Mouse (Mus musculus) heart, embryonic 12.5 days (tissue): ENCODE results near the gene Galnt13. TPM values are rescaled to one million over a fixed set of nuclear protein-coding genes. Genes with fewer than 3 reads are reported as not detected.
"Not testable (repeated sequence)": the region's sequence is repeated elsewhere in the genome, so short reads cannot be mapped to it uniquely, and the experiment has no call there.

Experiments
- ATAC-seq: fragments of 200-750 bp; cut with Nextera tagmentation; 2 replicates; pipeline ENCODE4 v1.8.0; 2017; ENCODE audit warnings: moderate TSS enrichment, moderate library complexity; ENCODE audit not compliant: insufficient number of reproducible peaks, low FRiP score
- H3K27ac ChIP-seq: fragments of 300-500 bp; sonication (generic); 2 replicates; pipeline ENCODE4 v1.5.1; 2016; ENCODE audit warnings: mild to moderate bottlenecking, moderate library complexity; ENCODE audit not compliant: poor library complexity, severe bottlenecking
- H3K27me3 ChIP-seq: fragments of 300-500 bp; sonication (generic); replicated peaks from 2 replicates; pipeline ENCODE4 v1.6.1; 2016; ENCODE audit warnings: mild to moderate bottlenecking, moderate library complexity
- H3K36me3 ChIP-seq: fragments of 300-500 bp; sonication (generic); 2 replicates; pipeline ENCODE4 v1.6.1; 2016; ENCODE audit warnings: mild to moderate bottlenecking, moderate library complexity
- H3K4me1 ChIP-seq: fragments of 300-500 bp; sonication (generic); replicated peaks from 2 replicates; pipeline ENCODE4 v1.6.1; 2016; ENCODE audit warnings: mild to moderate bottlenecking
- H3K4me2 ChIP-seq: fragments of 300-500 bp; sonication (generic); 2 replicates; pipeline ENCODE4 v1.6.1; 2016; ENCODE audit warnings: mild to moderate bottlenecking, moderate library complexity
- H3K4me3 ChIP-seq: fragments of 300-500 bp; sonication (generic); 2 replicates; pipeline ENCODE4 v1.5.1; 2016; ENCODE audit warnings: mild to moderate bottlenecking
- H3K9ac ChIP-seq: fragments of 300-500 bp; sonication (generic); 2 replicates; pipeline ENCODE4 v1.6.1; 2016; ENCODE audit warnings: mild to moderate bottlenecking, moderate library complexity
- H3K9me3 ChIP-seq: fragments of 300-500 bp; sonication (generic); replicated peaks from 2 replicates; pipeline ENCODE4 v1.6.1; 2016; ENCODE audit warnings: mild to moderate bottlenecking, moderate library complexity
- WGBS: fragments of 180-500 bp; shearing (Covaris S2); methylation state at CpG from one replicate; pipeline ENCODE4 v1.1.7; 2016; 5-methylcytosine and 5-hydroxymethylcytosine counted together
- polyA plus RNA-seq: library from polyadenylated mRNA; unstranded; fragments of >200 nt; fragmentation: Nextera tagmentation; extraction: Ambion mirVana; gene quantifications from 2 replicates; pipeline ENCODE4 v1.2.1, GENCODE M21; 2016

Gene Galnt13
- polyA plus RNA-seq, 1 experiment from 2014 or later: 0.20 TPM

DNA sequence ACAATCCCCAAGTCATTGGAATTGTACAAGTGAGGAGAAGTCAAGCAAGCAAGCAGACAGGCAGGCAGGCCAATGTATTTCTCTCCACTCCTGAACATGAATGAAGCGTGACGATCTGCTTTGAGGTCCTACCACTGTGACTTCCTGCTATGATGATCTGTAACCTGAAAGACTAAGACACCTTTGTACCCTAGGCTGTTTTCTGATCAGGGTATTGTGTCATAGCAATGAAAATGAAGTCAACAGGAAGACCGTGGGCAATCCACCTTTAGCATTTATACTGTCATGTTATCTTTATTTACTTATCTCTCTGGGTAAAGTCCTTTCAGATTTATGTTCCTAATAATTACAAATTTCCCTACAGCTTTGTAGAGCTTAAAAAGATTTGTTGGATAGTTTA, 500.3 kb downstream of the Galnt13 start:
- Histone ChIP-seq H3K4me3 (no peak overlapping the region), H3K4me1 (no peaks in the 10 kb centered on the region), H3K27me3 (no peaks in the 10 kb centered on the region), H3K9ac (no peak overlapping the region), H3K27ac (no peak overlapping the region), H3K4me2 (no peak overlapping the region), H3K36me3 (no peaks in the 10 kb centered on the region), H3K9me3 (no peaks in the 10 kb centered on the region)
- 84% methylated on average over 3 of the region's 3 CpGs for WGBS
- no peak for ATAC-seq

DNA sequence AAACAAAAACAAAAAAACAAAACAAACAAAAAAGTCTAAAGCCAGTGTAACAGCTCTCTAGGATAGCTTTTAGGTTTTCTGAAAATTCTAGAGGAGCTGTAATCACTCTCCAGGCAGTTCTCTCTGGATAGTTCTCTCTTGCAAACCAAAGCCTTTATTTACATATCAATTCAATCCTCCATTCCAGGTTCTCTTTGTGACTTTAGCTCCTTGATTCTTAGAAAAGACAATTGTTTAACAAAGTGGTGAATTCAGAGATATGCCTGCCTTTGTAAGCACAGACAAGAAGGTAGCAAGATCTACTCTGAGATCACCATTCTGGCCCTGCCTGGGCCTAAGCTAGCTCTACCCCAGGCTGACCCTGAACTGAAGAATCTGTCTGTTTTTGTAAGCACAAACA, 501.2 kb downstream of the Galnt13 start:
- Histone ChIP-seq H3K27me3 (no peaks in the 10 kb centered on the region), H3K9me3 (no peaks in the 10 kb centered on the region), H3K9ac (no peak overlapping the region), H3K27ac (no peak overlapping the region), H3K4me2 (no peak overlapping the region), H3K4me1 (no peaks in the 10 kb centered on the region), H3K4me3 (no peak overlapping the region), H3K36me3 (no peaks in the 10 kb centered on the region)
- ATAC-seq: no peak

DNA sequence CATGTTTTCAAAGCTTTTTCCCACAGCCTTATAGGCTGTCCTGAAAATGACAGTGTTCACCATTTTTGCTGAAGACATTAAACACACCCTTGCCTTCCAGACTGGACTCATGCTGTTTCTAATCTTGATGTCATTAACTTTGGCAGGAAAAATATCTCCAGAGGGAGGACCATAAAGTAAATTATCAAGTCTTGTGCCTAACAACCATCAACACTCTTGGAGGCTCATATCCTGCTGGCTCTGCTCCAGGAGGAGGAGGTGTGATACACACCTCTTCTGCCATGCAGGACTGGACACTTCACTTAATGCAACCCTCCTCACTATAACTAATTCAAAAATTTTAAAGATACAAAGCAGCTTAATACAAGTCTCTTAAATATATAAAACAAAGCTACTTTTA, 502.0 kb downstream of the Galnt13 start:
- no peak overlapping the region for H3K9ac ChIP-seq

DNA sequence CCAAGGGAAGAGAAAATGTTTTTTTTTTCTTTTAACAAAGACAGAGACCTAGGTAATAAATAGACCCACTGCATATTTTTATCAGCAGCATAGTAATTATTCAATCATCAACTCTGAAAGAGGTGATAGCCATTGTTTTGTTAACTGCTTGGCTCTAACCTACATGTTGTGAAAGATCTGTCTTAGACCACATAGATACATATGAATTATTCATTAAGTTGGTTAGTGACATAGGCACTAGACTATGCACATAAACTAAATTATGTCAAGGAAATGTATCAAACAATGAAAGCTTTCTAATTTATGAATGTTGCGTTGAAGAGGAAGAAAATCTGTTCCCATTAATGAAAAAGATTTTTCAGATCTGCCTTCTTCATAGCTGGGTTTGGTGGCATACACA, 507.3 kb downstream of the Galnt13 start:
- Histone ChIP-seq H3K4me3 (no peak overlapping the region), H3K27me3 (no peaks in the 10 kb centered on the region), H3K27ac (no peak overlapping the region), H3K9ac (no peak overlapping the region), H3K36me3 (no peaks in the 10 kb centered on the region), H3K4me1 (no peaks in the 10 kb centered on the region), H3K9me3 (no peaks in the 10 kb centered on the region), H3K4me2 (no peak overlapping the region)
- 90% methylated on average over 1 of the region's 1 CpGs for WGBS
- no peak for ATAC-seq

More for the DNA sequence above, 502.0 kb downstream of the Galnt13 start:
- no peaks in the 10 kb centered on the region for H3K27me3 ChIP-seq
- no peaks in the 10 kb centered on the region for H3K9me3 ChIP-seq
- H3K4me1 ChIP-seq: no peaks in the 10 kb centered on the region
- H3K27ac ChIP-seq: no peak overlapping the region
- no peaks in the 10 kb centered on the region for H3K36me3 ChIP-seq
- H3K4me3 ChIP-seq: no peak overlapping the region
- ATAC-seq: no peak
- H3K4me2 ChIP-seq: no peak overlapping the region

DNA sequence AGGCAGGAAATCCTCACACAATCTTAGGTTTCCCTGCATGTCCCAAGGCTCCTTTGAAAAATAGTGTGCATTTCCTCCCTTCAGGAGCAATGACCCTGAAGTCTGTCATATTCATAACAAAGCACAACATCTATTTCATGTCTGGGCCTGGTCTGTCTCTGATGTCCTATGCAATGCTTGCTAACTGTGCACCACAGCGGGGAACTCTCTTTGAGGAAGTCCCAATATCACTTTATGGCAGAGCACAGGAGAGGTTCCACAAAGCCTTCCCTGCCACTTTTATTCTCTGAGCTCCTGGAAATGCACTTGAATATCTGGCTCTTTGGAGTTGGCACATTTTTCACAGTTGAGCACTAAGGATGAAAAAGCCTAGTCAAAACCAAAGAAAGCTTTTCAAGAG, 547.7 kb downstream of the Galnt13 start:
- 80% methylated on average over 1 of the region's 1 CpGs for WGBS
- Histone ChIP-seq H3K4me2 (no peak overlapping the region), H3K4me1 (no peaks in the 10 kb centered on the region), H3K36me3 (no peaks in the 10 kb centered on the region), H3K9me3 (no peaks in the 10 kb centered on the region), H3K27me3 (no peaks in the 10 kb centered on the region), H3K27ac (no peak overlapping the region), H3K4me3 (no peak overlapping the region), H3K9ac (no peak overlapping the region)
- ATAC-seq: no peak

DNA sequence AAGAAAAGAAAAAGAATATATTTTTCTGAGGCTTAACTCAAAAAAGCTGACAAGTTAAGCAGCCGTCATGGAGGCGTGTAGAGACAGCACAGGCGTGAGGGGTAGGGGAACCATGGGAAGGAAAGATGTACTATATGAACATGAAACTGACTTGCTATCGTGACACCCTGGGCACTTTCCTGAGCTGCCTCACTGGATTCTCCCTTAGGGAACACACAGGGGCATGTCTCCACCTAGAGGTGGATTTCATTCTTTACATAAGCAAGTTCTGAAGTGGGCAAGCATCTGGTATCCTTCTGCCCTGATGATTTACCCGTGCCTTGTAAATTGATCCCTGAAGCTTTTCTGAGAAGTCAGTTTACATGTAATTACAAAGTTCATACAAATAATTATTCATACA, 586.4 kb downstream of the Galnt13 start:
- H3K9me3 ChIP-seq, H3K9ac ChIP-seq, H3K4me3 ChIP-seq, ATAC-seq, H3K36me3 ChIP-seq, H3K27me3 ChIP-seq, H3K4me1 ChIP-seq, H3K4me2 ChIP-seq, H3K27ac ChIP-seq: not testable (repeated sequence)
- no CpG with 5 or more reads among the region's 5 CpGs for WGBS

DNA sequence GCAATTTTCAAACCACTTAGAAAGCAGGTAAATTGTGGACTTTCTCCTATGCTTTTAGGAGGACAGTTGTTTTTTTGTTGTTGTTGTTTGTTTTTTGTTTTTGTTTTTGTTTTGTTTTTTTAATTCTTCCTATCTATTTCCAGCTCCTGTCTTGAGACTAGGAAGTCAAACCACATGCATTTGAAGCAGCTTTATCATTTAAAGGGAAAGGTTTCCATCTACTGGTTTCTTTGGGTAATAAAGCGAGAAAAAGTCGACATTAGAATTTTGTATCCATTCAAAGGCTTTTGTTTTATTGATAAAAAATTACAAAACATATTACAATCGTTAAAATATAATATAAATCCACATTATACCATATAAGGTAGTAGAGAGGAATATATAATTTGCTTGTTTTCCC, 598.5 kb downstream of the Galnt13 start:
- Histone ChIP-seq H3K27ac (no peak overlapping the region), H3K9me3 (no peaks in the 10 kb centered on the region), H3K9ac (no peak overlapping the region), H3K4me3 (no peak overlapping the region), H3K27me3 (no peaks in the 10 kb centered on the region), H3K4me1 (no peaks in the 10 kb centered on the region), H3K4me2 (no peak overlapping the region), H3K36me3 (no peaks in the 10 kb centered on the region)
- ATAC-seq: no peak
- WGBS: 54% methylated on average over 3 of the region's 3 CpGs

DNA sequence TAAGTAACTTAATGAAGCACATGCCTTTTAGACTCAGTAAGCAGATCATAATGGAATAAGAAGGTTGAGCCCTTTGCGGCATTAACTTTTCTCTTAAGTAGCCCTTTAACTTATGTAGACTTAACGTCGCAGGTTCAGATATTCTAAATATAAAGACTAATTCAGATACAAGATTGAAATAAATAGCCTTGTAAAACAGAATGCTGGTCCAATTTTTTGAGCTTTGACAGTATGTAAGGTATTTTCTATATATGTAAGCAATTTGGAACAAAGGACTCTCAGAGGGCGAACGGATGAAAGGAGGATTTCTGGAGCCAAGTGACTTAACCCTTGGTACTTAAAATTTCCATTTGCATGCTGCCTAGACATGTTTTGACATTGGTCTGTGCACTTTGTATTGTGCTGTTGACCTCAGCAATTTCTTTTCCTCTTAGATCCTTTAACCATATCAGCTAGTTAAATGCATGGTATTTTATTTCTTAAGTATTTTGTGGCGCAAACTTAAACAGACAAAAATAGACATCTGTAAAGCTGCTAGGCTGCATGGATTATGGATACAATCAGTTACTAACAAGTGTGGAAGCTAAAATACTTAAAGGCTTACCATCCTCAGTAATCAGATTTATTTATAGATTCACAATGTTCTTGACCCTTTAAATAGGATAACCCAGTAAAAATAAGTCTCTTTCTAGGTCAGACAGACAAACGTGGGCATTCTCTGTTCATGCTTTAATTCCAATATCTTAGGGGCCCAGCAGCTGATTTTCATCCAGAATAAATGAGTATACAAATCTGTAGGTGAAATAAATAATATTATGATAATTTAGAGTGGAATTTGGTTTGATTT, 629.6 kb downstream of the Galnt13 start:
- Histone ChIP-seq H3K36me3 (no peaks in the 10 kb centered on the region), H3K27ac (no peak overlapping the region), H3K9me3 (no peaks in the 10 kb centered on the region), H3K27me3 (no peaks in the 10 kb centered on the region), H3K4me2 (no peak overlapping the region), H3K9ac (no peak overlapping the region), H3K4me3 (no peak overlapping the region), H3K4me1 (no peaks in the 10 kb centered on the region)
- ATAC-seq: no peak
- 76% methylated on average over 7 of the region's 7 CpGs for WGBS

DNA sequence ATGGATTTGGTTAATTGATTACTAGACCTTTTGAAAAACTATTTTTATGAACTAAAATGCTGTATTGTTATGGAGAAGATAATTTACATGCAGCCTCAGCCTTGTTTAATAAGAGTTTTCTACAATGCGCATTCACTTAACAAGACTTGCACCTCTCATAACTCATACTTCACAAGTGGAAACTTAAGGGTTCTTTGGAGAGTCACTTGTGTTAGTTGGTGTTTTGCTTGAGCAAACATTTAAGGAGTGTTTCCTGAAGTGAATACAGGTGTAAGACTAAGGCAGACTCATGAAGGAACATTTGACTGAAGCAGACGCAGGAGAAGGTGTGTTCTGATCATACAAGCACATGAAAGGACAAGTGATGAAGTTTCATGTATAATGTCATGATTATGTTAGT, 649.5 kb downstream of the Galnt13 start:
- no peak overlapping the region for H3K4me2 ChIP-seq
- ATAC-seq: no peak
- 87% methylated on average over 2 of the region's 2 CpGs for WGBS

DNA sequence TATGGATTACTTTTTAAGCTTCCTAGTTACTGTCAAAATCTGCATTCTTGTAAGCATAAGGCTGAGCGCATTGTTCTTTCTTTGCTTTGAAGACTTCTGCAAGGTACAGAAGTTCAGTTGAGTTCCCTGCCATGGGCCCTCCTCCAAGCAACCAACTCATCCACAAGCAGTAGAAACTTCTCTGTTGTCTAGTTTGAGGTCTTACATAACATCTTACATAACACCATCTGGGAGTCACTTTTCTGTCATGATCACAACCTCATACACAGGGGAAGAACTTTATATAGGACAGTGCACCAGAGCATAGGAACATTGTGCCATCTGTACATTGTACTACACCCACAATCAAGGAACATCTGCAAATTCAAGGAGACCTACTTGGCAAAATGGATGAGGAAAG, 651.9 kb downstream of the Galnt13 start:
- H3K9ac ChIP-seq: no peak overlapping the region
- no peak for ATAC-seq
- H3K4me1 ChIP-seq: no peaks in the 10 kb centered on the region
- no peak overlapping the region for H3K4me3 ChIP-seq
- no peaks in the 10 kb centered on the region for H3K9me3 ChIP-seq
- H3K27me3 ChIP-seq: no peaks in the 10 kb centered on the region
- WGBS: 86% methylated on average over 1 of the region's 1 CpGs
- no peak overlapping the region for H3K27ac ChIP-seq
- H3K36me3 ChIP-seq: no peaks in the 10 kb centered on the region
- no peak overlapping the region for H3K4me2 ChIP-seq

More for the DNA sequence above, 649.5 kb downstream of the Galnt13 start:
- H3K27ac ChIP-seq: no peak overlapping the region
- no peaks in the 10 kb centered on the region for H3K36me3 ChIP-seq
- H3K27me3 ChIP-seq: no peaks in the 10 kb centered on the region
- no peak overlapping the region for H3K4me3 ChIP-seq
- no peaks in the 10 kb centered on the region for H3K9me3 ChIP-seq
- H3K9ac ChIP-seq: no peak overlapping the region
- H3K4me1 ChIP-seq: no peaks in the 10 kb centered on the region

DNA sequence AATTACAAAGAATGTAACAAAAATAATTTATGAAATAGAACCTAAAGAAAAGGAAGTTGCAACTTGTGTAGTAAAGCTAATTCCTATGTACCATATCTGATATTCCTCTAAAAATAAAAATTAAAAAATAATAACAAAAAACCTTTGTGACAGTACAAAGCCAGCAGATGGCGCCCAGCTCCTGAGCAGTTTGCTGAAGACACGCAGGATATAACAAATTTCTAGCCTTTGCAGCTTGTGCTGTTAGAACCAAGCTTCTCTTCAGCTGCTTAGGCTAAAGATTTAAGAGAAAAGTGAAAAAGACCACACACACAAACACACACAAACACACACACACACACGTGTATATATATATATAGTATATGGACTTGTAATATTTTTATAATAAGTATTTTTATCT, 654.2 kb downstream of the Galnt13 start:
- Histone ChIP-seq H3K9ac (no peak overlapping the region), H3K4me1 (no peaks in the 10 kb centered on the region), H3K4me3 (no peak overlapping the region), H3K4me2 (no peak overlapping the region), H3K9me3 (no peaks in the 10 kb centered on the region), H3K27me3 (no peaks in the 10 kb centered on the region), H3K27ac (no peak overlapping the region), H3K36me3 (no peaks in the 10 kb centered on the region)
- WGBS: 22% methylated on average over 3 of the region's 3 CpGs
- no peak for ATAC-seq

DNA sequence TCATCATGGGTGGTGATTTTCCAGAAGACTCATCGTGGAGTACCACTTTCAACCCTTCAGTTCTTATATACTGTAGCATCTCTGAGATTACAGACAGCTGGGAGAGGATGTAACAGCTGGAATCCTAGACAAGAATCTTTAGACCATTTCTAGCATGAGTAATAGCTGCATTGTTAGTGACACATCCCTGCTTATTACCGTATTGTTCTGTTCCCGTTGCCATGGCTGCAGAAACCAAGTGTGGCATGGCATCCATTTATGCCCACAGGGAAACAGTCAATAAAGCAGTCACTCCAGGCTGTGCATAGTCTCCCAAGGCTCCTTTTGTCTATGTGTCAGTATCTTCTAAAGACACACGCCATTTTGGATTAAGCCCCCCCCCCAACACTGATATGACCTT, 655.4 kb downstream of the Galnt13 start:
- Histone ChIP-seq H3K9ac (no peak overlapping the region), H3K4me3 (no peak overlapping the region), H3K27me3 (no peaks in the 10 kb centered on the region), H3K27ac (no peak overlapping the region), H3K9me3 (no peaks in the 10 kb centered on the region), H3K4me2 (no peak overlapping the region), H3K36me3 (no peaks in the 10 kb centered on the region), H3K4me1 (no peaks in the 10 kb centered on the region)
- ATAC-seq: no peak
- 72% methylated on average over 4 of the region's 4 CpGs for WGBS
